Mouse (Mus musculus) liver, embryonic 14.5 days (tissue): ENCODE measurements around the gene Znrd1as. TPM values are rescaled to one million over a fixed set of nuclear protein-coding genes. Genes with fewer than 3 reads are reported as not detected.

Experiments used
- ATAC-seq: fragments of 200-750 bp; cut with Nextera tagmentation; 2 replicates; pipeline ENCODE4 v1.8.0; 2017; ENCODE audit warnings: moderate number of reproducible peaks, mild to moderate bottlenecking, moderate library complexity; ENCODE audit not compliant: insufficient read depth
- DNase-seq, 3 experiments: peaks; one replicate each; pipeline ENCODE4 v3.0.0-alpha.2; 2012 to 2013; ENCODE audit warnings: low read depth in 3 of 3, low spot score in 3 of 3
- H3K27ac ChIP-seq: fragments of 300-500 bp; sonication (generic); 2 replicates; pipeline ENCODE4 v1.5.1; 2014; ENCODE audit warnings: moderate library complexity, mild to moderate bottlenecking, control low read depth, inconsistent platforms
- H3K27me3 ChIP-seq: fragments of 300-500 bp; sonication (generic); 2 replicates; pipeline ENCODE4 v1.6.1; 2014; ENCODE audit warnings: mild to moderate bottlenecking, low read length, moderate library complexity; ENCODE audit not compliant: control insufficient read depth, insufficient read depth
- H3K36me3 ChIP-seq: fragments of 300-500 bp; sonication (generic); replicated peaks from 2 replicates; pipeline ENCODE4 v1.6.1; 2014; ENCODE audit warnings: low read depth; ENCODE audit not compliant: control insufficient read depth, insufficient read depth
- H3K4me1 ChIP-seq, 2 experiments: fragments of 200-500 bp in 1 of 2; fragments of 300-500 bp in 1 of 2; sonication (generic) in 1 of 2; replicated peaks; 2 replicates each; pipeline ENCODE4 v1.6.1; 2012 to 2014; ENCODE audit warnings: antibody characterized with exemption in 1 of 2, inconsistent platforms in 1 of 2, low read length in 1 of 2; ENCODE audit not compliant: control insufficient read depth in 2 of 2, insufficient read depth in 2 of 2
- H3K4me2 ChIP-seq: fragments of 300-500 bp; sonication (generic); 2 replicates; pipeline ENCODE4 v1.6.1; 2014; ENCODE audit warnings: low read depth, mild to moderate bottlenecking, control low read depth, moderate library complexity
- H3K4me3 ChIP-seq, 2 experiments: fragments of 200-500 bp in 1 of 2; fragments of 300-500 bp in 1 of 2; sonication (generic) in 1 of 2; 2 replicates each; pipeline ENCODE4 v1.5.1; 2012 to 2014; ENCODE audit warnings: low read depth in 2 of 2, low read length in 2 of 2, mild to moderate bottlenecking in 2 of 2, control low read depth in 1 of 2, inconsistent platforms in 1 of 2, moderate library complexity in 1 of 2; ENCODE audit not compliant: insufficient read depth in 1 of 2
- H3K9ac ChIP-seq: fragments of 300-500 bp; sonication (generic); replicated peaks from 2 replicates; pipeline ENCODE4 v1.6.1; 2014; ENCODE audit warnings: mild to moderate bottlenecking, control low read depth, moderate library complexity
- H3K9me3 ChIP-seq: fragments of 300-500 bp; sonication (generic); 2 replicates; pipeline ENCODE4 v1.6.1; 2016; ENCODE audit warnings: low read length, mixed read lengths; ENCODE audit not compliant: control insufficient read depth
- CTCF ChIP-seq: IDR thresholded peaks from 2 replicates; pipeline ENCODE4 v1.5.1; 2016; ENCODE audit warnings: antibody characterized with exemption, low read depth, control low read depth
- EP300 ChIP-seq: IDR thresholded peaks from 2 replicates; pipeline ENCODE4 v1.6.1; 2016; ENCODE audit warnings: antibody characterized with exemption, low read depth
- WGBS: fragments of 180-500 bp; shearing (Covaris S2); extraction: QIAGEN DNeasy Blood & Tissue Kit; methylation state at CpG from one replicate; pipeline ENCODE4 v1.1.7; 2014; ENCODE audit not compliant: insufficient replicate concordance; 5-methylcytosine and 5-hydroxymethylcytosine counted together
- polyA plus RNA-seq, 2 experiments: library from polyadenylated mRNA; depleted of rRNA in 1 of 2; stranded (reverse) in 1 of 2; unstranded in 1 of 2; fragments of >200 nt; fragmentation: Nextera tagmentation in 1 of 2; extraction: Ambion mirVana in 1 of 2; gene quantifications; 2 replicates each; pipeline versions ENCODE4 v1.2.1 to v1.2.3; 2012 to 2014

Gene Znrd1as
- polyA plus RNA-seq, 2 experiments, result 3.3 TPM

GRCm38 (mm10) chr17:36973271-36973787, 14.9 kb downstream of the Znrd1as start:
- Histone ChIP-seq H3K27ac (no peak overlapping the region), H3K4me2 (no peak overlapping the region), H3K36me3 (no peaks in the 10 kb centered on the region), H3K9ac (no peak overlapping the region), H3K27me3 (no peaks in the 10 kb centered on the region), H3K4me1 (no peaks in the 10 kb centered on the region; a peak in 1 of 4 replicates), H3K9me3 (no peaks in the 10 kb centered on the region), H3K4me3 (no peak overlapping the region)
- no peak for DNase-seq
- 42% methylated on average over 8 of the region's 8 CpGs for WGBS
- TF ChIP-seq EP300 (no peak), CTCF (no peak)
- ATAC-seq, result no peak

- 7% methylated on average over 18 of the region's 18 CpGs for WGBS
- no peaks in the 10 kb centered on the region for H3K27me3 ChIP-seq
- H3K4me2 ChIP-seq, result peak within 1 kb of the TSS; percentile 27; the same call in 1 of the 2 replicates
- DNase-seq (no peak), ATAC-seq (no peak)
- H3K36me3 ChIP-seq, result no peaks in the 10 kb centered on the region
- no peak within 1 kb of the TSS for H3K9ac ChIP-seq
- no peaks in the 10 kb centered on the region; a peak in 1 of 4 replicates for H3K4me1 ChIP-seq
- H3K27ac ChIP-seq, result no peak within 1 kb of the TSS
- H3K4me3 ChIP-seq, result no peak within 1 kb of the TSS
- H3K9me3 ChIP-seq, result no peaks in the 10 kb centered on the region
- no peak for TF ChIP-seq EP300
Observed at GRCm38 (mm10) chr17:36981221-36981813, 22.9 kb downstream of the Znrd1as start, which contains the start of gene 2410137M14Rik. Gene 2410137M14Rik (minus strand): TSS chr17:36981237.

GRCm38 (mm10) chr17:36981845-36982244, 23.5 kb downstream of the Znrd1as start:
- Histone ChIP-seq H3K9me3 (no peaks in the 10 kb centered on the region), H3K4me3 (no peak overlapping the region), H3K4me2 (no peak overlapping the region), H3K9ac (no peak overlapping the region), H3K4me1 (no peaks in the 10 kb centered on the region; a peak in 1 of 4 replicates), H3K27ac (no peak overlapping the region), H3K36me3 (no peaks in the 10 kb centered on the region), H3K27me3 (no peaks in the 10 kb centered on the region)
- no peak for ATAC-seq
- WGBS, result 8% methylated on average over 4 of the region's 4 CpGs
- no peak for DNase-seq
- no peak for TF ChIP-seq EP300
- TF ChIP-seq CTCF, result no peak

GRCm38 (mm10) chr17:36982253-36983155, 24.1 kb downstream of the Znrd1as start:
- no peaks in the 10 kb centered on the region for H3K9me3 ChIP-seq
- H3K4me2 ChIP-seq, result no peak overlapping the region
- H3K4me1 ChIP-seq, result no peaks in the 10 kb centered on the region; a peak in 1 of 4 replicates
- DNase-seq (no peak), ATAC-seq (no peak)
- TF ChIP-seq EP300 (no peak), CTCF (no peak)
- WGBS, result 27% methylated on average over 5 of the region's 5 CpGs
- H3K27ac ChIP-seq, result no peak overlapping the region
- H3K27me3 ChIP-seq, result peaks cover 1% of the 10 kb centered on the region
- no peak overlapping the region for H3K9ac ChIP-seq
- H3K4me3 ChIP-seq, result no peak overlapping the region
- H3K36me3 ChIP-seq, result no peaks in the 10 kb centered on the region

- Histone ChIP-seq H3K9me3 (no peaks in the 10 kb centered on the region), H3K4me2 (no peak overlapping the region), H3K9ac (no peak overlapping the region), H3K27ac (no peak overlapping the region), H3K4me3 (no peak overlapping the region), H3K27me3 (peaks cover 18% of the 10 kb centered on the region), H3K36me3 (no peaks in the 10 kb centered on the region), H3K4me1 (no peaks in the 10 kb centered on the region)
- WGBS, result 7% methylated on average over 24 of the region's 24 CpGs
- DNase-seq (no peak), ATAC-seq (no peak)
- TF ChIP-seq EP300 (no peak), CTCF (no peak)
Observed at GRCm38 (mm10) chr17:36988475-36988874, 30.1 kb downstream of the Znrd1as start.
